Mouse (Mus musculus): ENCODE results near the gene Cyp2j5. TPM values are rescaled to one million over a fixed set of nuclear protein-coding genes. Genes with fewer than 3 reads are reported as not detected.
A peak's percentile ranks its signal among the peaks of the same experiment; 100 is the strongest.
"Not testable (repeated sequence)": the region's sequence is repeated elsewhere in the genome, so short reads cannot be mapped to it uniquely, and the experiment has no call there.

Cyp2j5 gene
- polyA plus RNA-seq, 1 experiment from 2014 or later, result 28.2 TPM

GRCm38 (mm10) chr4:96664668-96665454 lies 907 bp upstream of the Cyp2j5 start:
- Histone ChIP-seq H3K27me3 (ENCODE audit: insufficient read depth, low read length) (no peaks in the 10 kb centered on the region), H3K4me3 (ENCODE audit: low read length) (no peak overlapping the region), H3K4me2 (replicated peaks; ENCODE audit: low read depth, low read length) (no peak overlapping the region), H3K36me3 (ENCODE audit: insufficient read depth, low read length) (no peaks in the 10 kb centered on the region), H3K4me1 (ENCODE audit: insufficient read depth, low read length) (no peaks in the 10 kb centered on the region), H3K9me3 (ENCODE audit: low read length) (no peaks in the 10 kb centered on the region), H3K9ac (replicated peaks; ENCODE audit: low read length) (no peak overlapping the region), H3K27ac (ENCODE audit: low read length) (no peak overlapping the region)
- 58% methylated on average over 1 of the region's 1 CpGs for WGBS
- ATAC-seq (ENCODE audit: low FRiP score, low TSS enrichment), result no peak

GRCm38 (mm10) chr4:96635455-96635854 lies 28.5 kb downstream of the Cyp2j5 start:
- Histone ChIP-seq H3K4me2 (replicated peaks; ENCODE audit: low read depth, low read length) (no peak overlapping the region), H3K27ac (ENCODE audit: low read length) (no peak overlapping the region), H3K9ac (replicated peaks; ENCODE audit: low read length) (no peak overlapping the region), H3K27me3 (ENCODE audit: insufficient read depth, low read length) (no peaks in the 10 kb centered on the region), H3K4me1 (ENCODE audit: insufficient read depth, low read length) (no peaks in the 10 kb centered on the region), H3K4me3 (ENCODE audit: low read length) (no peak overlapping the region), H3K9me3 (ENCODE audit: low read length) (no peaks in the 10 kb centered on the region), H3K36me3 (ENCODE audit: insufficient read depth, low read length) (no peaks in the 10 kb centered on the region)
- 80% methylated on average over 1 of the region's 1 CpGs for WGBS
- no peak for ATAC-seq (ENCODE audit: low FRiP score, low TSS enrichment)

- 85% methylated on average over 1 of the region's 1 CpGs for WGBS
- H3K27ac ChIP-seq (ENCODE audit: low read length), result no peak overlapping the region
- H3K4me1 ChIP-seq (ENCODE audit: insufficient read depth, low read length), result no peaks in the 10 kb centered on the region
- H3K4me3 ChIP-seq (ENCODE audit: low read length), result no peak overlapping the region
- no peak for ATAC-seq (ENCODE audit: low FRiP score, low TSS enrichment)
- H3K4me2 ChIP-seq (replicated peaks; ENCODE audit: low read depth, low read length), result no peak overlapping the region
- peaks cover 7% of the 10 kb centered on the region for H3K9me3 ChIP-seq (ENCODE audit: low read length)
- no peak overlapping the region for H3K9ac ChIP-seq (replicated peaks; ENCODE audit: low read length)
- no peaks in the 10 kb centered on the region for H3K27me3 ChIP-seq (ENCODE audit: insufficient read depth, low read length)
- H3K36me3 ChIP-seq (ENCODE audit: insufficient read depth, low read length), result no peaks in the 10 kb centered on the region
Measured at GRCm38 (mm10) chr4:96622474-96622873, 41.5 kb downstream of the Cyp2j5 start.

GRCm38 (mm10) chr4:96591791-96592150 lies 72.2 kb downstream of the Cyp2j5 start:
- H3K4me1 ChIP-seq (ENCODE audit: insufficient read depth, low read length), result no peaks in the 10 kb centered on the region
- H3K36me3 ChIP-seq (ENCODE audit: insufficient read depth, low read length), result no peaks in the 10 kb centered on the region
- peak overlapping the region; percentile 45; the same call in 1 of the 2 replicates for H3K4me3 ChIP-seq (ENCODE audit: low read length)
- no peaks in the 10 kb centered on the region for H3K27me3 ChIP-seq (ENCODE audit: insufficient read depth, low read length)
- H3K27ac ChIP-seq (ENCODE audit: low read length), result no peak overlapping the region
- no peak overlapping the region for H3K9ac ChIP-seq (replicated peaks; ENCODE audit: low read length)
- WGBS, result 43% methylated on average over 4 of the region's 4 CpGs
- H3K4me2 ChIP-seq (replicated peaks; ENCODE audit: low read depth, low read length), result peak overlapping the region; percentile 58
- H3K9me3 ChIP-seq (ENCODE audit: low read length), result no peaks in the 10 kb centered on the region
- peak; percentile 83 for ATAC-seq (ENCODE audit: low FRiP score, low TSS enrichment)

GRCm38 (mm10) chr4:96590911-96591790 lies 72.8 kb downstream of the Cyp2j5 start, which contains the start of gene Cyp2j9:
Gene Cyp2j9 (minus strand): TSS chr4:96591578.
- Histone ChIP-seq H3K9ac (replicated peaks; ENCODE audit: low read length) (peak within 1 kb of the TSS; percentile 62), H3K9me3 (ENCODE audit: low read length) (no peaks in the 10 kb centered on the region), H3K36me3 (ENCODE audit: insufficient read depth, low read length) (no peaks in the 10 kb centered on the region), H3K4me3 (ENCODE audit: low read length) (peak within 1 kb of the TSS; percentile 45), H3K4me2 (replicated peaks; ENCODE audit: low read depth, low read length) (peak within 1 kb of the TSS; percentile 58), H3K27me3 (ENCODE audit: insufficient read depth, low read length) (no peaks in the 10 kb centered on the region), H3K4me1 (ENCODE audit: insufficient read depth, low read length) (no peaks in the 10 kb centered on the region), H3K27ac (ENCODE audit: low read length) (peak within 1 kb of the TSS; percentile 54)
- ATAC-seq (ENCODE audit: low FRiP score, low TSS enrichment), result peak; percentile 99
- 4% methylated on average over 18 of the region's 18 CpGs for WGBS

GRCm38 (mm10) chr4:96581425-96582088 lies 82.4 kb downstream of the Cyp2j5 start:
- H3K36me3 ChIP-seq (ENCODE audit: insufficient read depth, low read length), result no peaks in the 10 kb centered on the region
- no peaks in the 10 kb centered on the region for H3K27me3 ChIP-seq (ENCODE audit: insufficient read depth, low read length)
- no peak for ATAC-seq (ENCODE audit: low FRiP score, low TSS enrichment)
- H3K4me1 ChIP-seq (ENCODE audit: insufficient read depth, low read length), result no peaks in the 10 kb centered on the region
- no peaks in the 10 kb centered on the region for H3K9me3 ChIP-seq (ENCODE audit: low read length)
- WGBS, result 92% methylated on average over 1 of the region's 1 CpGs
- no peak overlapping the region for H3K9ac ChIP-seq (replicated peaks; ENCODE audit: low read length)
- no peak overlapping the region for H3K4me2 ChIP-seq (replicated peaks; ENCODE audit: low read depth, low read length)
- H3K27ac ChIP-seq (ENCODE audit: low read length), result no peak overlapping the region
- no peak overlapping the region for H3K4me3 ChIP-seq (ENCODE audit: low read length)

- not testable (repeated sequence) for H3K27ac ChIP-seq (ENCODE audit: low read length); H3K27me3 ChIP-seq (ENCODE audit: insufficient read depth, low read length); H3K9ac ChIP-seq (replicated peaks; ENCODE audit: low read length); H3K4me1 ChIP-seq (ENCODE audit: insufficient read depth, low read length); H3K4me2 ChIP-seq (replicated peaks; ENCODE audit: low read depth, low read length); ATAC-seq (ENCODE audit: low FRiP score, low TSS enrichment); H3K9me3 ChIP-seq (ENCODE audit: low read length); H3K4me3 ChIP-seq (ENCODE audit: low read length); H3K36me3 ChIP-seq (ENCODE audit: insufficient read depth, low read length)
- WGBS, result 55% methylated on average over 6 of the region's 6 CpGs
Measured at GRCm38 (mm10) chr4:96580351-96580750, 83.6 kb downstream of the Cyp2j5 start.

Other genes with a start within 250 kb of the Cyp2j5 start
- gene Cyp2j8, start 156.8 kb downstream of the Cyp2j5 start, polyA plus RNA-seq (2015; fragmentation: Nextera tagmentation; extraction: Ambion mirVana), result not detected in 2 replicates
- 17.9 and 19.8 TPM in 2 replicates for gene Cyp2j6, start 110.5 kb downstream of the Cyp2j5 start, polyA plus RNA-seq (2015; fragmentation: Nextera tagmentation; extraction: Ambion mirVana)
- 3.9 and 4.6 TPM in 2 replicates for gene Cyp2j9, start 72.6 kb downstream of the Cyp2j5 start, polyA plus RNA-seq (2015; fragmentation: Nextera tagmentation; extraction: Ambion mirVana)
- gene Gm12695, start 121.0 kb upstream of the Cyp2j5 start, polyA plus RNA-seq (2015; fragmentation: Nextera tagmentation; extraction: Ambion mirVana), result not detected in 2 replicates

Data from kidney, embryonic 16.5 days (tissue).